Mouse (Mus musculus) heart, postnatal 4 days (tissue): ENCODE results near the gene Rab20. TPM values are rescaled to one million over a fixed set of nuclear protein-coding genes. Genes with fewer than 3 reads are reported as not detected.
"Not testable (repeated sequence)": the region's sequence is repeated elsewhere in the genome, so short reads cannot be mapped to it uniquely, and the experiment has no call there.

ENCODE experiments used
- DNase-seq: peaks from one replicate; pipeline ENCODE4 v3.0.0; 2021
- total RNA-seq, 2 experiments: library from RNA; stranded (reverse); gene quantifications; 2 replicates each; pipeline ENCODE4 v1.2.3; 2021

The Rab20 gene
- total RNA-seq, 2 experiments from 2014 or later: 31.3 to 33.6 TPM

DNA sequence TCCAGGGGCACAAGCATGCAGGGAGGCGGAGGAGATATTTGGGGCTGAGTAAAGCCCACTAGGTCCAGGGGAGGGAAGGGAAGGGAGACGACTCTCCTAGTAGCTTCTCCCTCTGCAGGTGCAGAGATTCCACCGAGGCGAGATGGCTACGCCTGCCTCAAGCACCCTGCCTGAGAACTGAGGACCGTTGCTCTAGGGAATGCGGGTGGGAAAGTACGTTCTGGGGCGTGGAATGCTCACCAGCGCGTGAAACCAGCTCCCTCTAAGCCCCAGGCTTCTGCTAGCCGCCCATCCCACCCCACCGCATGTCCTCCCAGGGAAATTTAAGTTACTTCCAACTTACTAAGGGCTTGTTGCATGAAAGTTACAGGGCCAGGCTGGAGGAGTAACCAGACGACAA lies 1.1 kb upstream of the Rab20 start:
- no peak for DNase-seq

DNA sequence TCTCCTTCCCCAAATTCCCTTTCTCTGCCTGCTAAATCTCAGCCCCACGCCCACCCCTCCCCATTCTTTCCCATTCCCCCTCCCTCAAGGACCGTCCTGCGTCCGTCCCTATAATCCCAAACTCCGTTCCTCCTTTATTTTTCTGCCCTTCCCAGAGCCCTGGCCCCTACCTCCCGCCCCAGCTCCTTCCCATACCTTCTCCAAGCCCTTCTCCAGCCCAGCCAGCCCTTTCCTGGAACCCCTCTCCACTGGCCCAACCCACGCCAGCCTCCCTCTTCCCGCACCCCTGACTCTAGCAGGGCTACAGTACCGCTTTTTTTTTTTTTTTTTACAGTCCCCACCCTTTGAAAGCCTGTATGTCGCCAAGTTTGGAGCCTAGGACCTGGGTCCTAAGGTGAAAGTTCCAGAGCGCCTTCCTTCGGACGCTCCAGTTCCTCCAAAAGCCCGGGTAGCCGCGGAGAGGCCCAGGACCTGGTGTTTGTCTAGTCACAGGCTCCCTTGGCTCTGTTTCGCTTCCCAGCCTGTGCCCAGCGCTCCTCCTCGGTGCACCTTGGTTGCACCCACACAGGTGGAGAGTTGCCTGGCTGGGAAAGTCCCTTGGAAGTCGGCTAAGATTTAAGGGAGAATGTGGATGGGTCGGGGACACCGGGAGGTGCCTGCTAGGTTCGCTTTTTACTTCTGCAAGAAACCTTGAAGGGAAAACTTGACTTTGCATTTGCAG lies 457 bp upstream of the Rab20 start:
- DNase-seq: no peak

DNA sequence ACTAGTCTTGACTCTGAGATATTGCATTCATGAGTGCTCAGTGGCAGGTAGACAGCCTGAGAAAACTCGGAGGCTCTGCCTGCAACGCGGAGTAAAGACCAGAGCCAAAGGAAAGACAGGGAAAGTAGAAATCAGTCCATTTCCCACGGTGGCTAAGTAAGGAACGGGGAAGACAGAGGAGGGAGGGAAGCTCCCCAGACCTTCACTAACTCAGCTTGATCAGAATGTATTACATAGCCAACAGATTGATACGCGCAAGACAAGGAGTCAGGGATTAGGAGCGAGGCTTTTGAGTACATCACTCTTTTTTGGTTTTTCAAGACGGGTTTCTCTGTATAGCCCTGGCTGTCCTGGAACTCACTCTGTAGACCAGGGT lies 1.3 kb downstream of the Rab20 start:
- no peak for DNase-seq

DNA sequence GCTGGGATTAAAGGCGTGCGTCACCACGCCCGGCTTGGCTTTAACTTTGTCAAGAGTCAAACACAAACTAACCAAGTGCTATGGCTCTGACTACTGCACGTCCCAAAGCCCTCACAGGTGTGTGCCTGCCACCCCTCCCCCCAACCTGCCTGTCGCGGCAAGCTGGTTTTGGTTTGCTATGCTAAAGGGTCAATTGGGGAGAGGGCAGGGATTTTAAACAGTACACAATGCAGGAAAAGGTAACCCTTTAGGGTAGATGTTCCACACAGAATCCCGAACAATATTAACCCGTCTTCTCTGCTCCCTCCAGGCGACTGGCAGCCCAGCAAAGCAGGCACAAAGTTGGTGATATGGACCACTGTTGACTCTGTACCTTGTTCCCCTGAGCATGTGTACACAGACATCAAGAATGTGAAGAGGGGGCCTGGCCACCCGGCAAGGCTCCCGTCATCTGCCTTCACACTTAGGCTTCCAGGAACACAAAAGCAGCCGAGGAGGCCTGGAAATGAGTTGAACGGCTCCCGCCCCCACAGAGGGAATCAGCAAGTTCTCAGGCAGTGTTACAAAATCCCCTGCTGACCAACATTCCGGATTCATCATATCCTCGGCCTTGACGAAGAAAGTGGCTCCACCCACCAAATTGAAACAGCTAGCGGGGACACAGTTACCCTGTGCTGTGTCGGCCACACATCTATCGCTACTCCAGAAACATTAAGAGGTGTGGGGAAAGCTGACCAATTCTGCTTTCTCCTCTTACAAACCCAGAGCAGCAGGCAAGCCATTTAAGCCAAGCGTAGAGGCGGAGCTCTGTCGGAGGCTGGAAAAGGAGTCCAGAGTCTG lies 2.0 kb downstream of the Rab20 start:
- peak; percentile 69 for DNase-seq

DNA sequence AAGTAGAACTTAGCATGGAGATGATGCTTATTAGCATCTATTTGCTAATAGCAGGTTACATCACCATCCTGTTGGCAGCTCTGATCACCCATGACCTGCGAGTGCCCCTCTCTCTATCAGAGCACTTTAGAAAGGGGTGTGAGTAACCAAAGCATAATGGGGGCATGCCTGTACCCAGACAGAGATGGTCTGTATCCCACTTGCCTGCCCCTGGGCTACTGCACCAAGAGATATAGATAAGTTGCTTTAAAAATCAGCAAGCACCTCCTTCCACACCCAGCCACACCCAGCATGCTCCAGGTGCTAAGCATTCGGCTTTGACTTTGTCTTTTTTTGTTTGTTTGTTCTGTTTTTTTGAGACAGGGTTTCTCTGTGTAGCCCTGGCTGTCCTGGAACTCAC lies 2.6 kb downstream of the Rab20 start:
- DNase-seq: no peak

DNA sequence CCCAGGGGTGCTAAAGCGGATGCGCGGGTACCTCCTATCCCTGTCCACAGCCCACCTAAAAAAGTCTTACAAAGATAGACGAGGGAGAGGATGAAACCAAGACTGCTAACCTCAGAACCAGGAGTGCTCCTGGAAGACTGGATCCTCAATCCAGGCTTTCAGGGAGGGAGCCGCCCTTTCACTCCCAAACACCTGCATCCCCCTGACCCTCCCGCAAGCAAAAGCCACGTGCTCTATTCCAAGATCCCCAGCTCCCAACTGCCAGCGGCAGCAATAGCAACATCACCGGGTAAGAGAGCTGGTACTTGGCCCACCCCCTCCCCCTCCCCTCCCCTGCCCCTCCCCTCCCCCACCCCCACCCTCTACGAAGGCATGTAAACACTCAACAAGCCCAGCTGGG lies 3.1 kb downstream of the Rab20 start:
- no peak for DNase-seq

DNA sequence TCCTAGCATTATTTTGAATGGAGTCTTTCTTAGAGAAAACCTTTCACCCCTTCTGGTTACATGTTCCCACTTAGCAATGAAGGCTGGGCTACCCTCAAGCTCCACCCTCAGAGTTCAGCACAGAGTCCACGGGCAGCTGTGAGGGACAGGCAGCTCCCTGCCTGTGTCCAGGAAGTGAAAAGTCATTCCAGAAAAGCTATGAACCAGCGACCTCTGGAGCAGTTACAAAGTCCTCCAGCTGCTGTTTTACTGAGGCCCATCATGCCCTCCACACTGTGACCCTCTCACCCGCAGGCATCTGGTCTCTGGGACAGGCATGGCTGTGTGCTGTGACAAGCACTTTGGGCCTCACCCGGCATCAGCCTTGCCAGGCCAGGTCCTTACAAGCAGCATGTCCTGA lies 5.4 kb downstream of the Rab20 start:
- DNase-seq: peak; percentile 52

DNA sequence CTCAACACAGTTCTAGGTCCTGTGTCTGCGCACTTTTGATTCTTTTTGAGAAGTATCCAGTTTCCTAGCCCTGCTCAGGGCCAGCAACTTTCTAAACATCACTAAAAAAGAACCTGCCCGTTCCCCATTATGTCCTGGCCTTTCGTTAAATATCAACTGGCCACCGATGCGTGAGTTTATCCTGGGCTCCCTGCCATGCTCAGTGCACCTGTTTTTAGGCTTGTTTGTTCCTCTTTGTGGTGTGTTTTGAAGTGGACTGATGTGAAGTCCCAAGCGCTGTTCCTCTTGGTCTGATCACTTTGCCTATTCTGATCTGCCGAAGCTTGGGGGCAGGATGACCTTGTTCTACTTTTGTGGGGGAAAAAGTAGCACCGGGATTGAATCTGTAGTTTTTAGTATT lies 7.2 kb downstream of the Rab20 start:
- DNase-seq: no peak

DNA sequence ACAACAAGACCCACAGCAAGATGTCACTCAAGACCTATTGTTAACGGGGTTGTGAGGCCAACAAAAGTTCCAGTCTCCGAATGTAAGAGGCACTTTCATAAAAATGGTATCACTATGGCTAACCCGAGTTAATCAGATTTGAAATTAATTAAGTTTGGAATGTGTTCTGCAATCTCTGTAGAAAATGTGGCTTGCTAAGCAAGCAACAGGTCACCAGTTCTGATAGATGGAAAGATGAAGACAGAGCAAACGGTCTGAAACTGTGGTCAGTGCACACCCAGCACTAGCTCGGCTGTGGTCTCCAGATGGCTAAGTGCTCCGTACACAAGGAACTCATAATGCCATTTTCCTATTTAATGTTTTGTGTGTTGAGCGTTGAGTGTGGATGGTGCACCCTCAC lies 7.8 kb downstream of the Rab20 start:
- no peak for DNase-seq

DNA sequence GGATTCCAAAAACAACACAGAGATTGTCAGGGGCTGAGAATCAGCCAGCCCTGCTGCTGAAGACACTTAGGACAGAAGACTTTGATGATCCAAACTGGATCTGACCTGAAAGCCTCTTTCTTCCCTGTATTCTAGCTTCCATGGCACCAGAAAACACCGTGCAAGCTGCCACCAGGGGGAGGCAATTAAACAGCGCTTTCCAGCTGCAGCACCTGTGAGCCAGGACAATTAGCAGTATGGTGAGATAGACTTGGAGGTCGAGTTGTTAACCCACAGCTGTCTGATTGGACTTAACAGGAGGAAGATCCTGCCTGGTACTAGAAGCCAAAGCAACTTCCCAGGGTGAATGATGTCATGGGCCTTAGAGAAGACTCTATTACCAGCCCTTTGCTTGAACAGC lies 9.4 kb downstream of the Rab20 start:
- DNase-seq: peak; percentile 76

DNA sequence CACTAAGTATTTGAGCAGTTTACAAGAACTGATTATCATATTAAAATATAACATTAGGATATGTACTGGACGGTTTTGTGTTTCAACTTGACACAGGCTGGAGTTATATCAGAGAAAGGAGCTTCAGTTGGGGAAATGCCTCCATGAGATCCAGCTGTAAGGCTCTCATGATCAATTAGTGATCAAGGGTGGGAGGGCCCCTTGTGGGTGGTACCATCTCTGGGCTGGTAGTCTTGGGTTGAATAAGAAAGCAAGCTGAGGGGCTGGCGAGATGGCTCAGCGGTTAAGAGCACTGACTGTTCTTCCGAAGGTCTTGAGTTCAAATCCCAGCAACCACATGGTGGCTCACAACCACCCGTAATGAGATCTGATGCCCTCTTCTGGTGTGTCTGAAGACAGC lies 12.0 kb downstream of the Rab20 start:
- DNase-seq: not testable (repeated sequence)

DNA sequence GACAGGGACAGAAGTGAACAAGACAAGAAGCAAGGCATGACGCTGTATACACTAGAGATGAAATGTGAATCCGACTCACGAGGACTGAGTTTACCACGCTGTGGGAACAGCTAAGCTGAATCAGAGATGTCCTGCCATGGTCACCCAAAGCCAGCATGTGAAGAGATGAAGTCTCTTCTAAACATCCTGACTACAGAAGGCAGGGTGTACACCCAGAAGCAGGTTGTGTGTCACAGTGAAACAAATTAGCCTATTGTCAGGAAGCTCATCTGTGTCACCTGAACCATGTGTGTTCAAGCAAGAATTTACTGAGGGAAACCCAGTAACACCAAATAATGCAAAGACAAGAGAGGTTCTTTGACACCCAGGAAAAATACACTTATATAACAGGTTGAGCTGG lies 12.9 kb downstream of the Rab20 start:
- no peak for DNase-seq

DNA sequence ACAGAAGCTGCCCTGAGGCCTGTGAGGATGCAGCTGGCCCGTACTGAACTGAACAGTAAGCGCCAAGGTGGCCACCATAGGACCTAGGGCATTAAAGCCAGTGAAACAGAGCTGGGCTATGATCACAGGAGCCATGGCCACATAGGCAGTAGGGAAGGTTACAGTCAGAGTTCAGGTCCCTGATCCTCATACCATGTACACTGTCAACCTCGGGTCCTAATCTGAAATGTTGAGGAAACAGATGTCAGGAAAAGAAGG lies 13.9 kb downstream of the Rab20 start:
- DNase-seq: no peak

DNA sequence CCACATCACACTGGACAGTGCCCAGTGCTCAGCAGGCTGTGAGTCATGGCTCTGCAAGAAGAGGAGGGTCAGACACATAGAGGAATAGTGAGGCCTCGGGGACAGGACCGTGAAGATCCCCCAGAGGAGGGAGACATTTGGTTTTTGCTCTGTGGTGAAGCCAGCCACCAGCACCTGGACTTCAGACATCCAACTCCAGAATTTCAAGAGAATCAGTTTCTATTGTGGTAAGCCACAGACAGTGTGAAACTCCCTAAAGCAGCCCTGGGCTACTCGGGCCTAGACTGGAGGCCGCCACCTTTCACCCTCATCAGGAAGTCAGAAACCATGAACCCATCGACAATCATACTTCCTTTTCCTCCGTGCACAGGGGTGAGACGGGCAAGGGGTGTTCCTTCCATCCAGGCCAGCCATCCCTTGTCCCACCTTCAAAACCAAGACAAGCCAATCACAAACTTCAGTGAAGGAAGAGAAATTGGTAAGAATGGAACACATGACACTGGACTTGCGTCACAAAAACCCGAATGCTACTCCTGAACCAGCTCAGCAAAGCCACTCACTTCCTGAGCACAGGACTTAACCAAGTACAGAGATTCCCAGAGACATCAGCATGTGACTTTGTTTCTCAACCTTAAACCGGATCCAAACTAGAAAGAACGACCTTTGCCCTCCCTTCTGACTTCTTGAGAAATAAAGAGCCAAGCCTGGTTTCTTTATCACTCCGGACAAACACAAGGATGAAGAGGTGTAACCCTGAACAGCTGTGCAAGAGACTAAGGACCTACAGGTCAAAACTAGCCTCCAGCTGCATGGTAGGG lies 14.4 kb downstream of the Rab20 start:
- no peak for DNase-seq

DNA sequence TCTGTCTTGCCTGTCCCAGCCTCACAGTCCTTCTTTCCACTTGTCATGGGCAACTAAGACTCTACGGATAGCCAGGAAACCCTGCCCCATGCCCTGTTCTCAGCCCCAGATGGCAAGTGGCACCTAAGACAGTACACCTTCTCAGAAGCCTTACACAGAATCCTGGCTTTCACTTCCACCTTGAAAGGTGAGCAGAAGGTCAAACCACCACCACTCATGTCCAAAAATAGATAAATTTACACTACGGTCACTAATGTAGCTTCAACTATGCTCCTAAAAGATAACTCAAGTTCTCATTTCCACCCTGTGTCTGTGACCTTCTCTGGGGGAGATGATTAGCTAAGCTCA lies 15.0 kb downstream of the Rab20 start:
- no peak for DNase-seq

DNA sequence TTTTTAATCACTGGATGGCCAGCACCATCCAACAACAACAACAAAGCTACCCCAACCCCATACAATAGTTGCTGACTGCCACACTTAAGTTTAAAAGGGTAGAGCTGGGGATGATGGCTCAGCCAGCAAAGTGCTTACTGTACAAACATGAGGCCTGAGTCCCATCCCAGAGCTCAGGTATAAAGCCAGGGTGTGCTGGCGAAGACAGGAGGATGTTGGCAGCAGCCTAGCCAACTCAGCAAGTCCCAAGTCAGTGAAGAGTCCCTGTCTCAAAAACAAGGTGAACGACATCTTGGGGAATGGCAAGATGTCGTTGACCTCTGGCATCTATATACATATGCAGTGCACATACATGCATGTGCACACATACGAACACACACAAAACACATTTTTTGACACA lies 15.9 kb downstream of the Rab20 start:
- no peak for DNase-seq

DNA sequence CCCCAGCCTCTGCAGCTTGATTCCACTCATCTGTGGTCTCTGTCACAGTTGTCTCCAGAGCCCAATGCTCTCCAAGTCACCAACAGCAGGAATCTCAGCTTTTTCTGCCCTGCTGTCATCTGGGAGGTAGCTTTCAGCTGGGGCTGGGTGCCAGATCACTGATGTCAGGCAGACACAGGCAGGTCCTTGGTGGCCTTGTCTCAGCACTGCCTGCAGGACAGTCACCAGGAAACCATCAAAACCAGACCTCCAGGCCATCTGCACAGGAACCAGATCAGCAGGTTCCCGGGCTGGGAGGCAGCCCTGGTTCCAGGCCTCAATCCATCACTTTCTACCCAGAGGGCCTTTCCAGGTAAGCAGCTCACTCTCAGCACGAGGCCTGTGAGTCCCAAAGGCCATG lies 16.7 kb downstream of the Rab20 start:
- peak; percentile 46 for DNase-seq

DNA sequence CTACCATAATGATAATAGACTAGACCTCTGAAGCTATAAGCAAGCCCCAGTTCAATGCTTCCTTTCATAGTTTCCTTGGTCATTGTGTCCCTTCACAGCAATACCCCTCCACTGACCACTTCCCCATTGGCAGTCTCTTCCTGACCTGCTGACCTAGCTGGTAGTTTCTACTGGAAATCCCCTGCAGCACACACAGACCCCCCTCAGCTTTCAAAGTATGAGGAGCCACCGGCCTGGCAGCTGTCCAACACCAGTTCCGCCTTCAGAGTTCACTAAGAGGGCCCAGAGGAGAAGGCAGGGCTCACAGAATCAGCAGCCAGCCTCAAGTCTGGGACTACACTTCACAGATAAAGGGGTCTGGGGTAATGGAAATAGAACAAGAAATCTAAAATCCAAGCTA lies 17.6 kb downstream of the Rab20 start:
- DNase-seq: peak; percentile 65

DNA sequence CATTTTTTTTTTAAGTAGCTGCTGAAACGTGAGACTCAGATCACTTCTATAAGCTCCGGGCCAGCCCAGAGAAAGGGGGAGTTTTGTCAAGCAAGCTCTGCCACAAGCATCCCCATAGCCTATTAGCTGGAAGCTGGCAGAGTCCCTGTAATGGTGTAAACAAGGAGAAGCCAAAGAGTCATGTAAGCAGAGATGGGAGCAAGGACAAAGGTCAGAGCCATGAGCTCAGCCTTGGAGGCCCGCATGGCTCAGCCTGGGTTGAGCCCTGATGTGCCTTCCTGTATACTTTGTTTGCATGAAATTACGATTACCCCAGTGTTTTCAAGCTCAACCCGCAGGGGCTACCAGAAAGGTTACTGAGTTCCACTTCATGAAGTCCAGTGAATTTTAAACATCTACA lies 19.5 kb downstream of the Rab20 start:
- no peak for DNase-seq

DNA sequence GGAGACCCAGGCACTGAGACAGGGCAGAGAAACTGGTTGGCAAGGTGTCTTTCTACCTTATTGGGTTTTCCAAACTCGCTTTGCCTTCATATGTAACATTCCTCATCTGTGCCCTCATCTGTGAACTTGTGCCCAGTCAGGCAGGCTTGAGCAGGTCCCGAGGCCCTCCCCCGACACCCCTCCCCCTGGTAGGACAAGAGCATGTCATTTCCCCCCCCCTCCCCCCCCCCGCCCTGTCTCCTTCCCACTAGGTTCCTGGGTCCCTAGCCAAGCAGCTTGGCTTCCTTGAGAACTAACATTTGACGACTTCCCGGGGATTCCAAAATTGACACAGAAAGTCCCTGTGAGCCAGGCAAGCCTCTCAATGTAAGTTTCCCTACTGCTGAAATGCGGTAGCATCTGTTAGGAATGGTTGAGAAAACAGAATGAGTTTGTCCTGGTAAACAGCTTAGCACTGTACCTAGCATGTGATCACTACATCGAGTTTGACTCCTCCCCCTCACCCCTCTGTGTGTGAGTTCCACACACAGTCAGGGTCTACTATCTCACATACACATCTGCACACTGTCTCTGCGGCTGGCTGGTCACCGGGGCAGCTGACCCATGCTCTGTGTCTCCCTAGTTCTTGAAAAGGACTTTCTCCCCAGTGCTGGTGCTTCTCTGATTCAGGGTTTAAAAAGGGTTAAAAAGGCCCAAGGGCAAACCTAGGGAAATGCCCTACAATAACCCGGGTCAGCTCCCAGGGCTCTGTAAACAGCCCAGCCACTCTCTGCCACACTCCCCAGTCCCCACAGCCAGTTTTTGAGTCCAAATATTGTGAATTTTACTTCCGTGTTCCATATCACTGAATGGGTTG lies 20.3 kb downstream of the Rab20 start:
- DNase-seq: peak; percentile 47

DNA sequence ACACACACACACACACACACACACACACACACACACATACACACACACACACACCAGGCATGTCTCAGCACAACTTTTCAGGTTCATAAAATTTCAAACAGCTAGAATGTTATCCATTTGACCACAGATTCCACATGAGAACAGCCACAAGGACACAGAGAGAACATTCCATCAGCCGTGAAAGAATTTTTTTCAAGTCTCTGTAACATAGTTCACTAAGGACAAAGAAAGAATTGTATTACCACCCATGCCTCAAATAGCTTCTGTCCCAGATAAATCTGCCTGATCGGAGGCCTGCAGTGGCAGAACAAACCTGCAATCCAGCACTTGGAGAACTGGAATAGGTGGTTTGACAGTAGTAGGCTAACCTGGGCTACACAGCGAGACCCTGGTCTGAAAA lies 21.2 kb downstream of the Rab20 start:
- no peak for DNase-seq

DNA sequence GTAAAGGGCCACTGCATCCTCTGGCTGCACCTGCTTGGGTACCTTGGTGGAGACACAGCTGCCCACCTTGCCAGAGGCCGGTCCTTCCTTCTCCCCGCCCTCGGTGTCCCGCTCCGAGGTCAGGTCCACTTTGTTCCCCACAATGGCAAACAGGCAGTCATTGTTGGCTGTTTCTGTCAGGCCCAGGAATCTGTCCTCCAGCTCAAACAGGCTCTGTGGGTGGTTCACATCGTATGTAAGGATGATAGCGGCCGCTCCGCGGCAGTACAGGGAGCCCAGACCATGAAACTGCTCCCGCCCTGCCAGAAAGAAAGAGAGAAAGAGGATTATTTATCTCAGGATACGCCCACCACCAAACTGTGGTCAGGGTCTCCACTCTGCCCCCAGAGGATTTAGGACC lies 24.3 kb downstream of the Rab20 start:
- no peak for DNase-seq

DNA sequence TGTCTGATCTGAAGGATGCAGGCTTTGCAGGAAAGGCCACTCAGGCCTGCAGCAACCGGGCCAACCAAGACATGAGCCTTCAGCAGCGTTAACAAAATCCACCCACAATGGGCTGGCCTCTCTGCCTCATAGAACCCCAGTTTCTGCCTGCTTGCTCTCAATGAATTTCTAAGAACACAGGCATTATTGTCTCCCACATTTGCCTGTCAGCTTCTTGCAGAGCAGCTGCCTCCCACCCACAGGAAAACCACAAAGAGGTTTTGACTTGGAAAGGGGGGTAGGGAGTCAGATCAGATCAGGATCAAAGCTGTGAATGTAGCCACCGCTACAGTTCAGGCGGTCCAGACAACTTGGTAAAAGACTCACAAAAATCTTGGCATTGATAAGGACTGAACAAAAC lies 25.5 kb downstream of the Rab20 start:
- DNase-seq: no peak
